Mouse (Mus musculus) stomach, embryonic 14.5 days (tissue): ENCODE results near the gene Ptpn23. TPM values are rescaled to one million over a fixed set of nuclear protein-coding genes. Genes with fewer than 3 reads are reported as not detected.

Experiments used
- ATAC-seq: fragments of 200-750 bp; cut with Nextera tagmentation; 2 replicates; pipeline ENCODE4 v1.8.0; 2017; ENCODE audit warnings: low read depth, moderate TSS enrichment; ENCODE audit not compliant: insufficient number of reproducible peaks, insufficient read depth, low FRiP score
- H3K27ac ChIP-seq: fragments of 300-500 bp; sonication (generic); 2 replicates; pipeline ENCODE4 v1.5.1; 2014; ENCODE audit warnings: mild to moderate bottlenecking, low read length, moderate library complexity, mixed read lengths
- H3K27me3 ChIP-seq: fragments of 300-500 bp; sonication (generic); 2 replicates; pipeline ENCODE4 v1.6.1; 2014; ENCODE audit warnings: low read length, control low read depth, mixed read lengths; ENCODE audit not compliant: control insufficient read depth, insufficient read depth
- H3K36me3 ChIP-seq: fragments of 300-500 bp; sonication (generic); 2 replicates; pipeline ENCODE4 v1.6.1; 2014; ENCODE audit warnings: mild to moderate bottlenecking, control low read depth, low read length, moderate library complexity, mixed read lengths; ENCODE audit not compliant: control insufficient read depth, insufficient read depth
- H3K4me1 ChIP-seq: fragments of 300-500 bp; sonication (generic); 2 replicates; pipeline ENCODE4 v1.6.1; 2014; ENCODE audit warnings: low read length, control low read depth, mixed read lengths; ENCODE audit not compliant: control insufficient read depth, insufficient read depth
- H3K4me2 ChIP-seq: fragments of 300-500 bp; sonication (generic); replicated peaks from 2 replicates; pipeline ENCODE4 v1.6.1; 2014; ENCODE audit warnings: low read depth, low read length, control low read depth
- H3K4me3 ChIP-seq: fragments of 300-500 bp; sonication (generic); 2 replicates; pipeline ENCODE4 v1.5.1; 2014; ENCODE audit warnings: low read depth, low read length, control low read depth
- H3K9ac ChIP-seq: fragments of 300-500 bp; sonication (generic); replicated peaks from 2 replicates; pipeline ENCODE4 v1.6.1; 2014; ENCODE audit warnings: low read depth, mild to moderate bottlenecking, control low read depth, low read length, moderate library complexity, mixed read lengths
- H3K9me3 ChIP-seq: fragments of 300-500 bp; sonication (generic); 2 replicates; pipeline ENCODE4 v1.6.1; 2016; ENCODE audit warnings: low read depth, low read length, control low read depth; ENCODE audit not compliant: control insufficient read depth
- WGBS: fragments of 180-500 bp; shearing (Covaris S2); extraction: QIAGEN DNeasy Blood & Tissue Kit; methylation state at CpG from one replicate; pipeline ENCODE4 v1.1.7; 2014; 5-methylcytosine and 5-hydroxymethylcytosine counted together
- polyA plus RNA-seq: library from polyadenylated mRNA; unstranded; fragments of >200 nt; fragmentation: Nextera tagmentation; extraction: Ambion mirVana; gene quantifications from 2 replicates; pipeline ENCODE4 v1.2.1, GENCODE M21; 2014

Gene Ptpn23
- polyA plus RNA-seq, 1 experiment from 2014 or later = 21.3 TPM

DNA sequence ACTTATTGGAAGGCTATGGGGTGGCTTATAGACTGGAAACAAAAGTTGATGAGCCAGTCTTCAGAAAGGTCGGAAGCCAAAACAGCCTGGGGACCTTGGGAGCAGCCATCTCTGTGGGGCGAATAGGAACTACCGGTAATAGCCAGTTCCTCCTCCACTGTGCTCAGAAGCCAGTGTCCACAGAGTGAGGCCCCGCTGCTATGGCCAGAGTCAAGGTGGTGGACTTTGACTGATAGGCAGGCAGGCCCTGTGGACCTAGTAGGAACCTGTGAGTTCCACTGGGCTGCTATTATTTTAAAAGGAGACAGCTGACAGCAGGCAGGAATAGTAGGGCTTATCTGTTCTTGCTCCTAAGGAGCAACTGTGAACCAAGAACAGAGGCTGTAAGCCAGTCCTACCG lies 57.4 kb downstream of the Ptpn23 start:
- Histone ChIP-seq H3K27me3 (no peaks in the 10 kb centered on the region), H3K9ac (no peak overlapping the region), H3K36me3 (peaks cover 4% of the 10 kb centered on the region; the same call in 1 of the 2 replicates), H3K27ac (no peak overlapping the region), H3K4me2 (no peak overlapping the region), H3K4me1 (0 out of 2 replicates have a peak, but pooled peaks cover 3% of the 10 kb centered on the region), H3K9me3 (no peaks in the 10 kb centered on the region), H3K4me3 (no peak overlapping the region)
- no peak for ATAC-seq
- WGBS = 79% methylated on average over 5 of the region's 5 CpGs

DNA sequence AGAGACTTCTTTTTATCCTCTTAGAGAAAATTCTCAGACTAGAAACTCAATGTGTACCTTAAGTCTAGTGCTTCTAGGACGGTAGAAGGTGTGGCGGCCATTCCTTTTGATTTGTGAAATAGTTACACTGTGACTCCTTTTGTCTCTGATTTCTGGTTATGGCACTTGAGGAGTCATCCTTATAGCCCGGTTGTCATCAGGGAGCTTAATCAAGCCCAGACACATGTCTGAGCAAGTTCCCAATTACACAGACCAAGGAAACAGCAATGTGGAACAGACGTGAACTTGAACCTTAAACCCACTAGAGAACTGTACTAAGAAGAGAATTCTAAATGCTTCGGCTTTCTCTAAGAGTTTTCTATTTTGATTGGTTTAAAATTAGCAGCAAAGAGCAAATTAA lies 57.8 kb downstream of the Ptpn23 start:
- peaks cover 4% of the 10 kb centered on the region; the same call in 1 of the 2 replicates for H3K36me3 ChIP-seq
- H3K9me3 ChIP-seq = no peaks in the 10 kb centered on the region
- no peaks in the 10 kb centered on the region for H3K27me3 ChIP-seq
- 80% methylated on average over 5 of the region's 5 CpGs for WGBS
- no peak overlapping the region for H3K4me2 ChIP-seq
- 0 out of 2 replicates have a peak, but pooled peaks cover 3% of the 10 kb centered on the region for H3K4me1 ChIP-seq
- no peak overlapping the region for H3K27ac ChIP-seq
- no peak overlapping the region for H3K9ac ChIP-seq
- H3K4me3 ChIP-seq = no peak overlapping the region
- ATAC-seq = no peak

DNA sequence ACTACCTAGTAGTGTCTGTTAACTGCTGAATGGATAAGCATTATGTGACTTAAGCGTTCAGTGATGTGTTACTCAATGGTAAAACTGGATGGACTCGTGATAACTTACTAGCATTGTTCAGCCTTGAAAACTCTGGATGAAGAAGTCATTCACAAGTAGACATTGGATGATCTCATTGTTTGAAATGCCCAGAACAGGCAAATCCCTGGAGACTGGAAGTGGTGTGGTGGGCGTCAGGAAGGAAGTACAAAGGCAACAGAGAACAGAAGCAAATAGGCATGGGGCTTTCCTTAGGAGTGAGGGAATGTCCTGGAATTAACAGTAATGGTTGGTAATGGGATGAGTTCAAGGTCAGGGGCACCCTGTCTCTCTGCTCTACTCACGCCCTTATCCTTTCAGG lies 59.1 kb downstream of the Ptpn23 start:
- ATAC-seq = no peak
- Histone ChIP-seq H3K36me3 (peaks cover 4% of the 10 kb centered on the region; the same call in 1 of the 2 replicates), H3K27ac (no peak overlapping the region), H3K27me3 (no peaks in the 10 kb centered on the region), H3K4me3 (no peak overlapping the region), H3K9me3 (no peaks in the 10 kb centered on the region), H3K4me2 (no peak overlapping the region), H3K4me1 (0 out of 2 replicates have a peak, but pooled peaks cover 3% of the 10 kb centered on the region), H3K9ac (no peak overlapping the region)
- WGBS = 69% methylated on average over 4 of the region's 4 CpGs

- no peak overlapping the region for H3K27ac ChIP-seq
- H3K27me3 ChIP-seq = no peaks in the 10 kb centered on the region
- H3K4me2 ChIP-seq = no peak overlapping the region
- 47% methylated on average over 7 of the region's 7 CpGs for WGBS
- no peaks in the 10 kb centered on the region for H3K36me3 ChIP-seq
- no peak for ATAC-seq
- no peak overlapping the region for H3K9ac ChIP-seq
- 0 out of 2 replicates have a peak, but pooled peaks cover 3% of the 10 kb centered on the region for H3K4me1 ChIP-seq
- H3K9me3 ChIP-seq = no peaks in the 10 kb centered on the region
- no peak overlapping the region for H3K4me3 ChIP-seq
Measured at GRCm38 (mm10) chr9:110345057-110345739, 62.8 kb downstream of the Ptpn23 start.

GRCm38 (mm10) chr9:110343805-110344204 lies 64.2 kb downstream of the Ptpn23 start:
- no peak for ATAC-seq
- Histone ChIP-seq H3K9me3 (no peaks in the 10 kb centered on the region), H3K27ac (no peak overlapping the region), H3K27me3 (no peaks in the 10 kb centered on the region), H3K4me3 (no peak overlapping the region), H3K4me2 (no peak overlapping the region), H3K4me1 (0 out of 2 replicates have a peak, but pooled peaks cover 3% of the 10 kb centered on the region), H3K36me3 (no peaks in the 10 kb centered on the region), H3K9ac (no peak overlapping the region)
- 35% methylated on average over 6 of the region's 6 CpGs for WGBS

DNA sequence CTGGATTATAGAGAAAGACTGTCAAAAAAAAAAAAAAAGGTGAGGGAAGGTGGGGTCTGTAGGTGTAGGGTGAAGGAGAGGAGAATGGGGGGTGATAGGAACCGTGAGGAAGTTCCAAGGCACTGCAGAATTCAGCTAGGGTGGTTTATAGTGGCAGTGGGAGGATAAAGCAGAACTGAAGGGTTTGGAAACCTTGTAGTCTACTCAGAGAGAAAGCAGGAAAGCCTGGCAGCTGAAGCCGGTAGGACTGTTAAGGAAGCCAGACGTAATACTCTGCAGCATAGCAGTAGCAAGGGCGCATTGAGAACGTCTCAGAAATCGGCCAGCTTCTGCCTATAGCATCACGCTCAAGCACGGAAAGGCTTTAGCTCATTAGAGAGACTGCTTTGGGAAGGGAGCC lies 66.0 kb downstream of the Ptpn23 start:
- no peaks in the 10 kb centered on the region for H3K9me3 ChIP-seq
- H3K27me3 ChIP-seq = no peaks in the 10 kb centered on the region
- H3K4me2 ChIP-seq = no peak overlapping the region
- no peaks in the 10 kb centered on the region for H3K36me3 ChIP-seq
- no peak for ATAC-seq
- WGBS = 75% methylated on average over 8 of the region's 8 CpGs
- H3K9ac ChIP-seq = no peak overlapping the region
- no peak overlapping the region for H3K4me3 ChIP-seq
- H3K27ac ChIP-seq = no peak overlapping the region
- H3K4me1 ChIP-seq = 0 out of 2 replicates have a peak, but pooled peaks cover 3% of the 10 kb centered on the region

GRCm38 (mm10) chr9:110340037-110340750 lies 67.8 kb downstream of the Ptpn23 start:
- no peak overlapping the region for H3K4me2 ChIP-seq
- no peak overlapping the region for H3K27ac ChIP-seq
- H3K36me3 ChIP-seq = no peaks in the 10 kb centered on the region
- H3K4me3 ChIP-seq = no peak overlapping the region
- H3K27me3 ChIP-seq = no peaks in the 10 kb centered on the region
- 0 out of 2 replicates have a peak, but pooled peaks cover 3% of the 10 kb centered on the region for H3K4me1 ChIP-seq
- H3K9me3 ChIP-seq = no peaks in the 10 kb centered on the region
- ATAC-seq = no peak
- whole genome bisulfite sequencing = 78% methylated on average over 5 of the region's 5 CpGs
- H3K9ac ChIP-seq = no peak overlapping the region
